Mouse (Mus musculus) frontal cortex, postnatal 10 days (tissue): ENCODE results near the gene Gsdme.

Experiments used
- DNase-seq, 2 experiments: peaks; one replicate each; pipeline ENCODE4 v3.0.0; 2022; ENCODE audit warnings: low spot score in 2 of 2, mixed read lengths in 1 of 2

The Gsdme gene

DNA sequence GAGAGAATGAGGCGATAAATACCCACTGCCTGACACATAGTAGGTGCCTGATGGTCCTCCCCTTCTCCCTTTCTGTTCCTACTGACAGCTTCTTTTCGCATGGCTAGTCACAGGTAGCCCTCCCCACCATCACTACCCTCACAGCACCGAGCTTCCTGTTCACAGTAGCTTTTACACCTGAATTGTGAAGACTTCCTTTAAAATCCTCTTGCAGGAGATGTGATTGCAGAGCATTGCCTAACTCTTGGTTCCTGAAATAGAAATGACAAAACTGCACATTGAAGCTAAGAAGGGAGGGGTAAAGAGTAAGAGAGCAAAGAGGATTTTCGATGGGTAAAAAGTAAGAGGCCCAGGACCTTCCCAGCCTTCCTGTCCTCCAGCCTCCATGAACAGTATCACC, 18.7 kb downstream of the Gsdme start:
- no peak for DNase-seq

- DNase-seq: no peak
Measured at GRCm38 (mm10) chr6:50244126-50244525, 19.5 kb downstream of the Gsdme start.

GRCm38 (mm10) chr6:50240437-50240836, 23.2 kb downstream of the Gsdme start:
- DNase-seq: no peak

DNA sequence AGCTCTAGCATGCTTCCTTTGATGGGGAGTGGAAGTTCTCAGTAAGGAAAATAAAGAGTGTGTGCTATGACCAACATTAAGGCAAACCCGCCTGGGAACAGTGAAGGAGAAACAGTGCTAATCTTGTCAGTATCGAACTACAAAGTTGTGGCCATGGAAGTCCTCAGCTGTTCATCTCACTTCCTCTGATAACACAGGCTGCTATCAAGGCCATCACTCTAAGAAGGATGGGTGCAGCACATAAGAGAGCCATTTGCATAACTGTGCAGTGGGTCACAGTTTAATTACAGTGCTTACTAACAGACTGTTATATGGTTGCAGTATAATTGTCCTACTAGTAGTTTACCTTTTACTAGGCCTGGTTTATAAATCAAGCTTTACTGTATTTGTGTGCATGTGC, 23.8 kb downstream of the Gsdme start:
- DNase-seq: no peak

GRCm38 (mm10) chr6:50237963-50238362, 25.7 kb downstream of the Gsdme start:
- no peak for DNase-seq

DNA sequence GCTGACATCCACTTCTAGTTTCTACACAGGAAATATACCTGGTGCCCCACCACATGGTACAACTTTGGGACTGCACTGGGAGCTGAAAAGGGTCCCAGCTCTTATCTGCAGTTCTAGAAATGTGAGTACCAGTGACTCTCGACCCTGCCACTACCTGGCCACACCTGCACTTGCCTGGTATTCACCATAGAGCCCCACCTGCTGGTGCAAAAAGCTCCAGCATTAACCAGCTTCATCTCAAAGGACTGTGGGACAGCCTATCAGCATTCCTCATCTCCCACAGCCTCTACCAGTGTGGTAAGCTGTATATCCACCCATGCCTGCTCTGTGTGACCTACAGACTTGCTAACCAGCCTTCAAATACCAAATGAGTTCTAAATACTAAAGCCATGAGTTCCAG, 30.7 kb downstream of the Gsdme start:
- no peak for DNase-seq

- DNase-seq: no peak
Measured at GRCm38 (mm10) chr6:50231288-50231687, 32.4 kb downstream of the Gsdme start.

- no peak for DNase-seq
Measured at GRCm38 (mm10) chr6:50228180-50228579, 35.5 kb downstream of the Gsdme start.

- no peak for DNase-seq
Measured at GRCm38 (mm10) chr6:50225232-50225631, 38.4 kb downstream of the Gsdme start.

- no peak for DNase-seq
Measured at GRCm38 (mm10) chr6:50223606-50224005, 40.1 kb downstream of the Gsdme start.

GRCm38 (mm10) chr6:50222986-50223385, 40.7 kb downstream of the Gsdme start:
- DNase-seq: no peak

- DNase-seq: no peak
Measured at GRCm38 (mm10) chr6:50222351-50222750, 41.3 kb downstream of the Gsdme start.

GRCm38 (mm10) chr6:50220863-50221262, 42.8 kb downstream of the Gsdme start:
- DNase-seq: no peak

- no peak for DNase-seq
Measured at GRCm38 (mm10) chr6:50219066-50219465, 44.6 kb downstream of the Gsdme start.

DNA sequence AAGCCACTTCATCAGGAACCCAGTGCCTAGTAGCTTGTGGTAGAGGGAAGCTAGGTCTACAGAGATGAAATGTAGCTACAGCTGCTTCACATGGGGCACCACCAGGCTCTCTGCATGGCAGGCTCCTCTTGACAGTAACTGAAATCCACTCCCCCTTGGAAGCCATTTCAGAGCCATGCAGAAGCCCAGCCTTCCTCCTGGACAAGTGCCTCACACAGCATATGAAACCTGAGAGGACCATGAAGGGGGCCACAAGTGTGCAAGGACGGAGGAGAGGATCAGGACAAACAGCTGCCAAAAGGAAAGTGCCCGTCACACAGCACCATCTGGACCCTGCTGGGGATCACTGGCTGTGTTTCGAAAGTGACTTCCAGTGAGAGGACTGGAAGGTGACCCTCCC, 45.0 kb downstream of the Gsdme start:
- no peak for DNase-seq

- no peak for DNase-seq
Measured at GRCm38 (mm10) chr6:50215986-50216385, 47.7 kb downstream of the Gsdme start.

DNA sequence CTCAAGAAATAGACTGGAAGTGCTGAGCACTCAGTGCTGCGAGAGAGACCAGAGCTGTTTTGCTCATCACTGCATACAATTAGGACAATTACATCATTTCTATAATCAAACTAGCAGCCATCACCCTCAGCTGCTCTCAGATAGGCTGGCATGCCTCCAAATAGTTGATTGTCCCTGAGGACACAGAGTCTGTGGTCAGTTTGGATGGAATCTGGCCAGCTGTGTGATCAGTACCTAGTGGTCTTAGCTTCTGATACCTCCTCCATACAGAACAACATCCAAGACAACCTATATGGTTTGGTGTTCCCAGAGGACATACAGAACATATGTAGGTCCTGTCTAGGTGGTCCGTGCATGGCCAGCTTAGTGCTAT, 48.3 kb downstream of the Gsdme start:
- no peak for DNase-seq

DNA sequence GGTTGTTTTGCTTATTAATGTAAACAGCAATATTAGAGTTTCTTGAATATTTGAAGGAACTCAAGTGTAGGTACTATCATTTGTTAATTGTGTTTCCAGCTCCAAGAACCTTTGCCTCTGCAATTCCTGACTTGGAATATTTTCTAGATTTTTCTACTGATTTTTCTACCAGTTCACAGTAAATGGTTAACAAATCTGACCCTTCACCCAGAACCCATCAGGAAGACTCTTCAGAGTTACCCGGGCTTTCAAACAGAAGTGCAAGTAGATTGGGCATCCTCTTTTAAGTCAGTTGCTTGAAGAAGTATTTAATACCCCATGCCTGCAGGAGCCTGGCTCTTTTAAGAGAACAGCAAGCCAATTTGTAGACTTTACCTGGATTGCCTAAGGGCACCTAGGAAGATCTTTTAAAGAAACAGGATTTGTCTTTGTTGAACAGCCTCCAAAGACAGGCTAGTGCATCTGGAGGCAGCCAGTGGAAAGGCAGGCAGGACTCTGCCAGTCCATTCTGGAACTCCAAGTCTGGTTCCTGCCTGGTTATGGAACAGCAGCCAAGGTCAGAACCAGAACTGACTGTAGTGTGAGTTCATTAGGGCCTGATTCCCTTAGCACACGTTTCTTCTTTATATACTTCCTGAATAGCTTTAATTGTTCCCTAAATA, 48.8 kb downstream of the Gsdme start:
- no peak for DNase-seq

DNA sequence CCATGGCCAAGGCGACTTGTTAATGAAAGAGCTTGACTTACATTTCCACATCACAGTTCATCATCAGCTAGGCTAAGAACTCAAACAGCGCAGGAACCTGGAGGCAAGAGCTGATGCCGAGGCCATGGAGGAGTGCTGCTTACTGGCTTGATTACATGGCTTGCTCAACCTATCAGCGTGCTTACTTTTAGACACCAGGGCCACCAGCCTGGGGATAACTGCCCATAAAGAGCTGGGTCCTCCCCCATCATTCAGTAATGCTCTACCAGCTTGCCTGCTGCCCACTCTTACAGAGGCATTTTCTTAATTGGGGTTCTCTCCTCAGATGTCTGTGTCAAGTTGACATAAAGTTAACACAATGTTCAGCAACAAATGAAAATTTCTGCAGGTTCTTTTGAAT, 58.6 kb downstream of the Gsdme start:
- no peak for DNase-seq

DNA sequence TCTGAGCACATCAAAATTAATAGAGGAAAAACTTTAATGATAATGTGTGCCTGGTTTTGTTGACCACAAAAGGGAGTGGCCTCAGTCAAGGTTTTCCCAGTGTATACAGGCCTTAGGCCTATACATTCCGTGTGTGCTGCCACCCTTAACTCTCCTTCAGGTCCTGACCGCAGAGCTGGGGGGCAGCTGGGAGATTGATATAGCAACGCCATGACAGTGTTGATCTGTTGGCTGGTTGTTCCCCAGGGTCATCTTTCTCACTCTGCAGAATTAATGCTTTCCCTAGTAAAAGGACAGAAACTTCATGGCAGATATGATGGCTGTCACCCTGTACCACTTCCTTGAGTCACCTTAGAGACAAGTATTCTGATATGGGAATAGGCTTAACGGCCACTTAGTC, 59.3 kb downstream of the Gsdme start:
- DNase-seq: no peak

DNA sequence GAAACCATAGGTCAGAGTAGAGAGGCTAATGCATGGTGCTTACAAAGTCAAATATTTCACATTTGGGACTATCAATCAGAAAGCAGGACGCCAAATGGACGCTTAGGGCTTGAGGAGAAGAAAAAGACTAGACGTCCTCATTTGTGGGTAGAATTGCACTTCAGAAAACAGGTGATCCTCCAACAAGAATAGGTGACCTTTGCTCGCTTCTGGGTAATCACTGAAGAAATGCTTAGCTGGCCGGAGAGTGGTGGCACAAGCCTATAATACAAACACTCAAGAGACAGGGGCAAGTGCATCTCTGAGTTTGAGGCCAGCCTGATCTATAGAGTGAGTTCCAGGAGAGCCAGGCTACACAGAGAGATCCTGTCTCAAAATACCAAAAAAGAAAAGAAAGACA, 69.8 kb downstream of the Gsdme start:
- DNase-seq: no peak

GRCm38 (mm10) chr6:50192822-50193221, 70.8 kb downstream of the Gsdme start:
- no peak for DNase-seq

GRCm38 (mm10) chr6:50192169-50192568, 71.5 kb downstream of the Gsdme start:
- no peak for DNase-seq

GRCm38 (mm10) chr6:50191605-50192004, 72.1 kb downstream of the Gsdme start:
- DNase-seq: no peak
